Mouse (Mus musculus): Measurements from ENCODE around the gene Crygn.

The Crygn gene

GRCm38 (mm10) chr5:24757816-24758215 lies at the start of gene Crygn:
Gene Crygn (minus strand): TSS chr5:24758008.
- no peak for TF ChIP-seq GATA4 (IDR thresholded peaks at IDR 0.05; ENCODE audit: insufficient replicate concordance, low read length)

GRCm38 (mm10) chr5:24805222-24805621 lies 47.4 kb upstream of the Crygn start:
- no peak for TF ChIP-seq GATA4 (IDR thresholded peaks at IDR 0.05; ENCODE audit: insufficient replicate concordance, low read length)

GRCm38 (mm10) chr5:24804661-24805060 lies 46.9 kb upstream of the Crygn start:
- TF ChIP-seq GATA4 (IDR thresholded peaks at IDR 0.05; ENCODE audit: insufficient replicate concordance, low read length), result no peak

- no peak for TF ChIP-seq GATA4 (IDR thresholded peaks at IDR 0.05; ENCODE audit: insufficient replicate concordance, low read length)
These were observed 44.2 kb upstream of the Crygn start for GRCm38 (mm10) chr5:24801841-24802624.

GRCm38 (mm10) chr5:24800416-24800815 lies 42.6 kb upstream of the Crygn start:
- no peak for TF ChIP-seq GATA4 (IDR thresholded peaks at IDR 0.05; ENCODE audit: insufficient replicate concordance, low read length)

- no peak for TF ChIP-seq GATA4 (IDR thresholded peaks at IDR 0.05; ENCODE audit: insufficient replicate concordance, low read length)
These were observed 40.8 kb upstream of the Crygn start for GRCm38 (mm10) chr5:24798639-24799038.

GRCm38 (mm10) chr5:24797858-24798257 lies 40.0 kb upstream of the Crygn start:
- TF ChIP-seq GATA4 (IDR thresholded peaks at IDR 0.05; ENCODE audit: insufficient replicate concordance, low read length), result no peak

- TF ChIP-seq GATA4 (IDR thresholded peaks at IDR 0.05; ENCODE audit: insufficient replicate concordance, low read length), result no peak
These were observed 35.2 kb upstream of the Crygn start for GRCm38 (mm10) chr5:24792961-24793360.

GRCm38 (mm10) chr5:24782957-24783356 lies 25.1 kb upstream of the Crygn start:
- no peak for TF ChIP-seq GATA4 (IDR thresholded peaks at IDR 0.05; ENCODE audit: insufficient replicate concordance, low read length)

GRCm38 (mm10) chr5:24781048-24781447 lies 23.2 kb upstream of the Crygn start:
- no peak for TF ChIP-seq GATA4 (IDR thresholded peaks at IDR 0.05; ENCODE audit: insufficient replicate concordance, low read length)

GRCm38 (mm10) chr5:24779881-24780512 lies 22.2 kb upstream of the Crygn start:
- TF ChIP-seq GATA4 (IDR thresholded peaks at IDR 0.05; ENCODE audit: insufficient replicate concordance, low read length), result no peak

- TF ChIP-seq GATA4 (IDR thresholded peaks at IDR 0.05; ENCODE audit: insufficient replicate concordance, low read length), result no peak
These were observed 21.5 kb upstream of the Crygn start for GRCm38 (mm10) chr5:24779321-24779720.

GRCm38 (mm10) chr5:24778843-24779140 lies 21.0 kb upstream of the Crygn start:
- no peak for TF ChIP-seq GATA4 (IDR thresholded peaks at IDR 0.05; ENCODE audit: insufficient replicate concordance, low read length)

- TF ChIP-seq GATA4 (IDR thresholded peaks at IDR 0.05; ENCODE audit: insufficient replicate concordance, low read length), result no peak
These were observed 20.5 kb upstream of the Crygn start for GRCm38 (mm10) chr5:24778082-24778842.

GRCm38 (mm10) chr5:24776681-24777080 lies 18.9 kb upstream of the Crygn start:
- TF ChIP-seq GATA4 (IDR thresholded peaks at IDR 0.05; ENCODE audit: insufficient replicate concordance, low read length), result no peak

- TF ChIP-seq GATA4 (IDR thresholded peaks at IDR 0.05; ENCODE audit: insufficient replicate concordance, low read length), result no peak
These were observed 877 bp downstream of the Crygn start for GRCm38 (mm10) chr5:24756931-24757330.
